ENCODE assay signal across 24 mouse cellular contexts in the genomic region with DNA sequence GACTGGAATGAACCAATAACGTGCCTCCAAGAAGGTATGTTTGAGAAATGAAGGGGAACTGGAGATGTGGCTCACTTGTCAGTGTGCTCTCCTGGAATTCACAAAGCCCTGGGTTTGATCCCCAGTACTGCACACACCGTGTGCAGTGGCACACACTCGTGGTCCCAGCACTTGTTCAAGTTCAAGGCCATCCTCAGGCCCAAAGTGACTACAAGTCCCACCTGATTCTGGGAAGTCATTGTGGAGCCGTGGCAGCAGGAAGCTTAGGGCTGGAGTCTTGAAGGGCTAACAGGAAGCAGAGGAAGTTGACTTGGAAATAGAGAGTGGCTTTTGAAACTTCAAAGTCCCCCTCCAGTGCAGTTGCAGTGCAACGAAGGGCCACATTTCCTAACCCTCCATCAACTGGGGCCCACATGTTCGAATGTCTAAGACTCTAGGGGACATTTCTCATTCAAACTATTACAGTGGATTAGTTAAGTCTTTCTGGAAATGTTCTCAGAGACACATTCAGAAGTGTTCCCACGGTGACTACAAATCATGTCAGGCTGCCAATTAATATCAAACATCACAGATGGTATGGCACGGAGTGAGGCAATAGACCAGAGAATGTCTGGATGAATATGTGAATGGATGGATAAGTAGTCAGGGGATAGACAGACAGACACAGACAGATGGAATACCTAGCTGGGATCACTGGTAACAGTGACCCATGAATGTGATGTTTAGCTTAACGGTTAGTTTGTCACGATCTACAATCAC. TPM values are rescaled to one million over a fixed set of nuclear protein-coding genes. Genes with fewer than 3 reads are reported as not detected.
DNase-seq lines count a peak whose midpoint lies in the region; ATAC-seq and TF ChIP-seq lines count a peak whose summit lies in the region.
"Had no signal": no experiment of that assay in that cellular context is flagged by ENCODE, and none has a peak within 500 bp of the region (broad histone marks: within the 10 kb centered on the region; RNA-seq: fewer than 3 reads in every experiment).

No protein-coding gene starts in this region.

- peak; percentile 92 for DNase-seq in heart, adult 11 months
- no peak for DNase-seq in heart, postnatal 14 days
- DNase-seq in layer of hippocampus, adult 2 months (ENCODE audit: low spot score in 2 of 2) = peak; percentile 56 to 63
- DNase-seq in layer of hippocampus, postnatal 10 days (ENCODE audit: low spot score in 2 of 2) = no peak
- DNase-seq in midbrain, postnatal 0 days (ENCODE audit: low spot score) = peak; percentile 22
- DNase-seq in midbrain, embryonic 10.5 days (ENCODE audit: low spot score) = no peak
- no peak for DNase-seq in stomach, postnatal 0 days (ENCODE audit: low spot score)
- no peak for DNase-seq in retina, embryonic 14.5 days (ENCODE audit: low spot score)
- DNase-seq: adrenal gland, postnatal 25 days; cerebellum, adult 8-10 months; kidney, adult 9 months; kidney, postnatal 25 days; lung, adult 18-20 months; right cerebral cortex, postnatal 14 days; spleen, adult 18-20 months; thymus, postnatal 14 days had no signal

- TF ChIP-seq EP300 in stomach, postnatal 0 days (optimal IDR thresholded peaks at IDR 0.05) = no peak

- no peak overlapping the region for H3K4me2 ChIP-seq in midbrain, postnatal 0 days (ENCODE audit: low read depth, low read length, poor library complexity, severe bottlenecking)
- H3K4me2 ChIP-seq in stomach, postnatal 0 days (replicated peaks; ENCODE audit: low read depth) = no peak overlapping the region
- H3K4me2 ChIP-seq: forebrain, embryonic 13.5 days; heart, embryonic 13.5 days; hindbrain, embryonic 13.5 days; liver, embryonic 11.5 days; midbrain, embryonic 15.5 days; neural tube, embryonic 15.5 days had no signal

- no peak overlapping the region for H3K4me3 ChIP-seq in layer of hippocampus, adult 2 months
- H3K4me3 ChIP-seq in midbrain, postnatal 0 days (ENCODE audit: low read depth, low read length) = no peak overlapping the region
- no peak overlapping the region for H3K4me3 ChIP-seq in midbrain, embryonic 10.5 days
- H3K4me3 ChIP-seq in stomach, postnatal 0 days (ENCODE audit: low read depth, low read length) = no peak overlapping the region
- H3K4me3 ChIP-seq: erythroblast, embryonic 14.5 days; forebrain, embryonic 13.5 days; heart, embryonic 13.5 days; hindbrain, embryonic 13.5 days; megakaryocyte, embryonic 14.5 days; midbrain, embryonic 15.5 days; neural tube, embryonic 15.5 days had no signal

- intact Hi-C loops in heart, postnatal 14 days (cut with DNase I) = no loop called here

- TF ChIP-seq CTCF in layer of hippocampus, adult 2 months (conservative IDR thresholded peaks at IDR 0.05) = no peak
- TF ChIP-seq CTCF in midbrain, postnatal 0 days (IDR thresholded peaks at IDR 0.05) = no peak
- TF ChIP-seq CTCF in stomach, postnatal 0 days (IDR thresholded peaks at IDR 0.05; ENCODE audit: low read depth) = no peak

- no peaks in the 10 kb centered on the region for H3K27me3 ChIP-seq in midbrain, postnatal 0 days (ENCODE audit: insufficient read depth, low read length)
- H3K27me3 ChIP-seq in midbrain, embryonic 10.5 days (ENCODE audit: low read depth, poor library complexity, severe bottlenecking) = no peaks in the 10 kb centered on the region
- no peaks in the 10 kb centered on the region for H3K27me3 ChIP-seq in stomach, postnatal 0 days (ENCODE audit: control insufficient read depth, insufficient read depth, low read length)
- H3K27me3 ChIP-seq: heart, embryonic 13.5 days; midbrain, embryonic 15.5 days; neural tube, embryonic 15.5 days had no signal

- H3K9ac ChIP-seq in midbrain, postnatal 0 days (replicated peaks; ENCODE audit: low read length, poor library complexity, severe bottlenecking) = no peak overlapping the region
- H3K9ac ChIP-seq in stomach, postnatal 0 days (ENCODE audit: low read length) = no peak overlapping the region
- H3K9ac ChIP-seq: forebrain, embryonic 13.5 days; heart, embryonic 13.5 days; hindbrain, embryonic 13.5 days; midbrain, embryonic 15.5 days; neural tube, embryonic 15.5 days had no signal

- H3K9me3 ChIP-seq in midbrain, postnatal 0 days (ENCODE audit: low read length) = no peaks in the 10 kb centered on the region
- no peaks in the 10 kb centered on the region for H3K9me3 ChIP-seq in midbrain, embryonic 10.5 days (replicated peaks)
- H3K9me3 ChIP-seq in stomach, postnatal 0 days (ENCODE audit: control insufficient read depth, low read length) = no peaks in the 10 kb centered on the region
- H3K9me3 ChIP-seq: forebrain, embryonic 13.5 days; heart, embryonic 13.5 days; hindbrain, embryonic 13.5 days; megakaryocyte, embryonic 14.5 days; midbrain, embryonic 15.5 days; neural tube, embryonic 15.5 days had no signal

- 80% methylated on average over 10 of the region's 10 CpGs for WGBS in midbrain, postnatal 0 days
- WGBS in midbrain, embryonic 10.5 days = 85% methylated on average over 10 of the region's 10 CpGs
- 70% methylated on average over 10 of the region's 10 CpGs for WGBS in stomach, postnatal 0 days

- H3K36me3 ChIP-seq in midbrain, postnatal 0 days (ENCODE audit: insufficient read depth, low read length) = no peaks in the 10 kb centered on the region
- no peaks in the 10 kb centered on the region for H3K36me3 ChIP-seq in midbrain, embryonic 10.5 days
- H3K36me3 ChIP-seq in stomach, postnatal 0 days (ENCODE audit: control insufficient read depth, insufficient read depth, low read length) = no peaks in the 10 kb centered on the region
- H3K36me3 ChIP-seq: heart, embryonic 13.5 days; hindbrain, embryonic 13.5 days; midbrain, embryonic 15.5 days; neural tube, embryonic 15.5 days had no signal

- H3K27ac ChIP-seq in layer of hippocampus, adult 2 months = no peak overlapping the region
- no peak overlapping the region for H3K27ac ChIP-seq in midbrain, postnatal 0 days (ENCODE audit: low read depth, low read length)
- H3K27ac ChIP-seq in midbrain, embryonic 10.5 days (replicated peaks) = no peak overlapping the region
- 0 out of 2 replicates have a peak overlapping the region, but pooled peaks have one; percentile 53 for H3K27ac ChIP-seq in stomach, postnatal 0 days (replicated peaks)
- H3K27ac ChIP-seq: forebrain, embryonic 13.5 days; heart, embryonic 13.5 days; hindbrain, embryonic 13.5 days; midbrain, embryonic 15.5 days; neural tube, embryonic 15.5 days had no signal

- H3K4me1 ChIP-seq in midbrain, postnatal 0 days (ENCODE audit: insufficient read depth, low read length) = no peaks in the 10 kb centered on the region
- H3K4me1 ChIP-seq in midbrain, embryonic 10.5 days = no peaks in the 10 kb centered on the region
- no peaks in the 10 kb centered on the region for H3K4me1 ChIP-seq in stomach, postnatal 0 days (replicated peaks; ENCODE audit: control insufficient read depth, insufficient read depth)
- H3K4me1 ChIP-seq: forebrain, embryonic 13.5 days; hindbrain, embryonic 13.5 days; megakaryocyte, embryonic 14.5 days; midbrain, embryonic 15.5 days; neural tube, embryonic 15.5 days had no signal

- ATAC-seq in midbrain, postnatal 0 days (ENCODE audit: low FRiP score) = no peak
- ATAC-seq in stomach, postnatal 0 days (ENCODE audit: low FRiP score, low TSS enrichment) = no peak
- ATAC-seq: forebrain, embryonic 13.5 days; midbrain, embryonic 15.5 days had no signal

RNA-seq across cellular contexts. Expression of a gene that starts 54.7 kb away (rescaled TPM):
- 10 to 100 TPM; 83.5 to 84.9 TPM for total RNA-seq in heart, postnatal 14 days (2021)
- 100 to 1,000 TPM; 109 to 122 TPM for total RNA-seq in layer of hippocampus, adult 2 months (2021)
- 10 to 100 TPM; 87.1 to 97.3 TPM for total RNA-seq in layer of hippocampus, postnatal 10 days (2021)
- total RNA-seq in midbrain, postnatal 0 days (2014; rRNA removed) = 85.5 and 141 TPM in 2 replicates
- polyA plus RNA-seq in midbrain, postnatal 0 days (2015; fragmentation: Nextera tagmentation; extraction: Ambion mirVana) = 170 and 174 TPM in 2 replicates
- 183 and 199 TPM in 2 replicates for polyA plus RNA-seq in midbrain, embryonic 10.5 days (2016; fragmentation: Nextera tagmentation; extraction: Ambion mirVana)
- polyA plus RNA-seq in stomach, postnatal 0 days (2015; fragmentation: Nextera tagmentation; extraction: Ambion mirVana) = 65.7 and 71.0 TPM in 2 replicates

Comparison
In these comparisons a context has a peak if more than half of its experiments do, and no peak if none do; other contexts are left out.
1. DNase-seq: peak in heart, adult 11 months (single experiment), layer of hippocampus, adult 2 months (2 of 2) and midbrain, postnatal 0 days (single experiment); none in heart, postnatal 14 days (0 of 2), layer of hippocampus, postnatal 10 days (0 of 2), midbrain, embryonic 10.5 days (single experiment), stomach, postnatal 0 days (single experiment) and retina, embryonic 14.5 days (single experiment).